Mouse (Mus musculus) small intestine, adult 2 months (tissue): Measurements from ENCODE around the gene Mtcl1. TPM values are rescaled to one million over a fixed set of nuclear protein-coding genes. Genes with fewer than 3 reads are reported as not detected.

Experiments
- H3K27ac ChIP-seq: fragments of 200-500 bp; 2 replicates; pipeline ENCODE4 v1.5.1; 2012; ENCODE audit warnings: low read depth, low read length, control low read depth, inconsistent platforms; ENCODE audit not compliant: insufficient read depth
- H3K27me3 ChIP-seq: fragments of 200-500 bp; 2 replicates; pipeline ENCODE4 v1.6.1; 2012; ENCODE audit warnings: mild to moderate bottlenecking, moderate library complexity, low read length, inconsistent platforms; ENCODE audit not compliant: control insufficient read depth, insufficient read depth
- H3K36me3 ChIP-seq: fragments of 200-500 bp; 2 replicates; pipeline ENCODE4 v1.6.1; 2012; ENCODE audit warnings: mild to moderate bottlenecking, low read length, control low read depth, inconsistent platforms; ENCODE audit not compliant: control insufficient read depth, insufficient read depth
- H3K4me1 ChIP-seq: fragments of 200-500 bp; 2 replicates; pipeline ENCODE4 v1.6.1; 2012; ENCODE audit warnings: low read length, inconsistent platforms, mixed read lengths; ENCODE audit not compliant: control insufficient read depth, insufficient read depth, insufficient read length
- H3K4me3 ChIP-seq: fragments of 200-500 bp; 2 replicates; pipeline ENCODE4 v1.5.1; 2012; ENCODE audit warnings: low read depth, mild to moderate bottlenecking, control low read depth, inconsistent platforms, low read length, moderate library complexity
- CTCF ChIP-seq: fragments of 200-500 bp; IDR thresholded peaks from 2 replicates; pipeline ENCODE4 v1.5.1; 2012; ENCODE audit warnings: low read depth, mild to moderate bottlenecking, control low read depth, inconsistent platforms, low read length, moderate library complexity, mixed read lengths; ENCODE audit not compliant: insufficient replicate concordance, insufficient read length; ENCODE audit errors: extremely low read depth
- POLR2A ChIP-seq: fragments of 200-500 bp; IDR thresholded peaks from 2 replicates; pipeline ENCODE4 v1.6.1; 2012; ENCODE audit warnings: low read depth, mild to moderate bottlenecking, control low read depth, inconsistent platforms, low read length, moderate library complexity
- WGBS: fragments of 180-500 bp; shearing (Covaris S2); methylation state at CpG from one replicate; pipeline ENCODE4 v1.1.7; 2018; 5-methylcytosine and 5-hydroxymethylcytosine counted together
- polyA plus RNA-seq: library from polyadenylated mRNA; depleted of rRNA; stranded (reverse); fragments of >200 nt; gene quantifications from 2 replicates; pipeline ENCODE4 v1.2.3, GENCODE M21; 2012

The Mtcl1 gene
- polyA plus RNA-seq, 1 experiment: 1.8 TPM

DNA sequence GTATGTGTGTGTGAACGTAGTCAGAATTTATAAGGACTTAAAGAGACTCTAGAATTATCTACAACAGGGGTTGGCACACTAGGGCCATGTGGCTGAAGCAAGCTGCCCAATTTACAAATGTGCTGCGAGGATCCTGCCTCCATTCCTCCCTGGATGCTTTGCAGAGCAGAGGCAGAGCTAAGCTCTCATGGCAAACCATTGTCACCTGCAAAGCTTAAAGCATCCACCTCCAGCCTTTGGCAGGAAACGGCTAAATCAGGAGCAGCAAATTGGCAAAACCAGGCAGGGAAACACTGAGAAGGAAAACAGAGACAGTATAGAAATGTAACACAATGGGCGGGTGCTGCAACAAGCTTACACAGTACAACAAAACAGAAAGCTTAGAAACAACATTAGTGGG, 61.2 kb downstream of the Mtcl1 start:
- Histone ChIP-seq H3K27me3 (no peaks in the 10 kb centered on the region), H3K27ac (no peak overlapping the region), H3K4me1 (no peaks in the 10 kb centered on the region), H3K4me3 (no peak overlapping the region), H3K36me3 (no peaks in the 10 kb centered on the region)
- TF ChIP-seq CTCF (no peak), POLR2A (no peak)
- WGBS: 85% methylated on average over 4 of the region's 4 CpGs

DNA sequence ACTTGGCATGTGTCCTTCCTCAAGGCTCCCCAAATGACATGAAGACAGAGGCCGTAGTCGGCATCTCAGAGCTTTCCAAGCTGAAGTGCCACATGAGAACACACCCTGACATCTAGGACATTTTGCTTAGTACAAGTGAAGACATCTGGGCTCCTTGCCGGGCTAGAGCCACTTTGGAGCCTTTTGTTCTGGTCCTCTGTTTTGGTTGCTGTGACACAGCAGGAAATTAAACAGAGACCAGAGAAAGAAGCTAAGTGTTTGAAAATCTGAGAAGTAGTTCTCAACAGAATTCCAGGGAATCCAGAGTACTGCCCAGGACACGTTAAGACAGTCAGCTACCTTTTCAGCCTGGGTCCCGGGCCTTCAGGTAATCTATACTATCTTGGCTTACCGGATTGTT, 68.2 kb downstream of the Mtcl1 start:
- Histone ChIP-seq H3K27me3 (no peaks in the 10 kb centered on the region), H3K4me1 (no peaks in the 10 kb centered on the region), H3K27ac (no peak overlapping the region), H3K36me3 (no peaks in the 10 kb centered on the region), H3K4me3 (no peak overlapping the region)
- 79% methylated on average over 6 of the region's 6 CpGs for WGBS
- TF ChIP-seq POLR2A (no peak), CTCF (no peak)

DNA sequence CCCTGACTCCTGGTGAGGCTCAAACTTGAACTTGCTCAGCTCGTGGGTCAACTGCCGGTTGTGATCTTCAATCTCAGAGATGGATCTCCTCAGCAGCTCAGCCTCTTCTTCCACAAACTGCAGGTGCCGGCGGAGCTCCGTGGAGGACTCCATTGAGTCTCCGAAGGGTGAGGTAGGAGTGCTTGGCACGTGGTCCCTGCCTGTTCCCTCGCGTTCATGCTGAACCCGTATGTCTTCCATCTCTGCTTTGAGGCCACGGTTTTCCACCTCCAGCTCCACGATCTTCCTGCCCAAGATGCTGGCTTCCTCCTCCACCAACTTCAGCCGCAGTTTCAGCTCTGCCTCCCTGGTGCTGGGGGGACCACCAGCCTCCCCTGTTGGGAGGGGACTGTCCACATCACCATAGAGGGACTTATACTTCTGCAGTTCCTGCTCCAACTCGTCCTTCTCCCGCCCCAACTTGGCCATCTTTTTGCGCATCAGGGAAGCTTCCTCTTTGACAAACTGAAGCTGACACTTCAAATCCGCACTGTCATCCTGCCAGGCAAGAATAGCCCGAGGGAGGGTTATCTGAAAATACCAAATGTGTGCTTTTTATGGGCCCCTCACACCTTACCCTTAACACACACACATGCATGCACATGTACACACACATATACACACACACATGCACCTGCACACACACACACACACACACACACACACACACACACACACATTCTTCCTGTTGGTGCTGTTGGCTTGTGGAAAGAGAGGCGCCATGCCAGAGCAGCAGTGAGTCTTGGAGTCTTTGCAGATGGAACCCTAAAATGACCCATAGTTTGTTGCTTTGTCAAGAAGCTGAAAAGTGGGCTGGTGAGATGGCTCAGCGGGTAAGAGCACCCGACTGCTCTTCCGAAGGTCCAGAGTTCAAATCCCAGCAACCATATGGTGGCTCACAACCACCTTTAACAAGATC, 69.4 kb downstream of the Mtcl1 start:
- WGBS: 88% methylated on average over 22 of the region's 22 CpGs
- no peak overlapping the region for H3K4me3 ChIP-seq
- TF ChIP-seq CTCF (no peak), POLR2A (no peak)
- no peaks in the 10 kb centered on the region for H3K27me3 ChIP-seq
- H3K27ac ChIP-seq: no peak overlapping the region
- H3K36me3 ChIP-seq: no peaks in the 10 kb centered on the region
- H3K4me1 ChIP-seq: no peaks in the 10 kb centered on the region

DNA sequence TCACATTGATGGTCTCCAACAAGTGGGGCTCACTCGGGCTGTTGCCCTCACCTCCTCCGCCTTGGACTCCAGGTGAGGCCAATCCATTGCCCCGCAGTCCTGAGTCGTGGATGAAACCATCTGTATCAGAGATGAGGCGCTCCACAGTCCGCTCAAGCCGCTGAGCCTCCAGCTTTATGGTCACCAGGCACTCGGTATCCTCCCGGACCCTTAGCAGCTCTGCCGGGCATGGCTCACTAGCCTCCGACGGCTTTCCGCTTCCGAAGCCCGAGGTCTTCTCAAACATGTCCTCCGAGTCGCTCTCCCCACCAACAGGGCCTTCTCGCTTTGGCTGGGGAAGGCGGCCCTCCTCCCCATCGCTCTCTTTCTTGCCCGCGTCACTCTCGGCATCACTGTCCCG, 70.2 kb downstream of the Mtcl1 start:
- WGBS: 95% methylated on average over 24 of the region's 24 CpGs
- H3K4me1 ChIP-seq: no peaks in the 10 kb centered on the region
- no peak for TF ChIP-seq POLR2A
- TF ChIP-seq CTCF: no peak
- H3K27me3 ChIP-seq: no peaks in the 10 kb centered on the region
- no peaks in the 10 kb centered on the region for H3K36me3 ChIP-seq
- no peak overlapping the region for H3K4me3 ChIP-seq
- H3K27ac ChIP-seq: no peak overlapping the region

DNA sequence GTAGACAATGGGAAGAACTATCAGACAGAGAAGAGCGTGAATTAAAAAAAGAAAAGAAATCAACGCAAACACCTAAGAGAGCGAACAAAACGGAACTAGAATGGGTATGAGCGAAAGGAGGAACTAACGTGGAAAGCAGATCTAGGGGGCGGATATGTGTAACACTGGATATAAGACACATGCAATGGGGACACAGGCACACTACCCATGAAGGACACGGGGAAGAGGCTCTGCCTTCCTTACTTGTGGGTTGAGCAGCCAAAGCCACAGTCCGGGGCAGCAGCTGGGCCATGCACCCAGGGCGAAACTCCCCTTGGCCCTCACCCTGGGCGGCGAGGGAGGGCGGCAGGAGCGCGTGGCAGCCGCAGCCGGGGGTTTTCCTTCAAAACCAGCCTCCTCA, 71.4 kb downstream of the Mtcl1 start:
- Histone ChIP-seq H3K4me3 (no peak overlapping the region), H3K4me1 (no peaks in the 10 kb centered on the region), H3K27ac (no peak overlapping the region), H3K36me3 (no peaks in the 10 kb centered on the region), H3K27me3 (no peaks in the 10 kb centered on the region)
- TF ChIP-seq POLR2A (no peak), CTCF (no peak)
- WGBS: 93% methylated on average over 17 of the region's 17 CpGs

DNA sequence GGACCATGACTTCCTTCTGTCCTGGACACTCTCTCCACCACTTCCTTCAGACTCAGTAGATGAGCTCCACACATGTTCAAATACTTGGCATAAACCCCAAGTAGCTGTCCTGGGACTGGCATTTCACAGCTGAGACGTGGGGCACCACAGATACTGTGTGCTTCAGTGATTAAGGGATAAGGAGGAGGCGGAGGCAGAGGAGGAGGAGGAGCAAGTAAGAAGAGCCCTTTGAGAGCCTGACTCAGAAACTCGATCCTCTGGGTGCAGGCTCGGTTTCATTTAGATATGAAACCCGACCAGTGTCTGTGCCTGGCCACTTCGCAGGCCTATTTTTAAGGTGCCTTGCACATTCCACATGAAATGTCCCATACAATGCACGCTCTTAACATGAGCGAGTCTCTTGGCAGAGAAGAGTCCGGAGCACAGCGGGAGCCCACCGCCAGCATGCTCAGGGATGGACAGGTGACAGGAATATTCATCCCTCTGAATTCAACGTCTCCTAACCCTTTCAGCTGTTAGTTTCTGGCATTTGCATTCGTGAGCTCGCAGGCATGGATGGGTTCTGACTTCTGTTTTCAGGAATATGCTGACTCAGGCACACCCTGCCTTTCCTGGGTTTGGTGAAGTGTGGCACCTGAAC, 74.8 kb downstream of the Mtcl1 start:
- TF ChIP-seq POLR2A (no peak), CTCF (no peak)
- H3K27me3 ChIP-seq: no peaks in the 10 kb centered on the region
- H3K36me3 ChIP-seq: no peaks in the 10 kb centered on the region
- 56% methylated on average over 14 of the region's 14 CpGs for WGBS
- H3K4me3 ChIP-seq: no peak overlapping the region
- H3K4me1 ChIP-seq: no peaks in the 10 kb centered on the region
- H3K27ac ChIP-seq: no peak overlapping the region

DNA sequence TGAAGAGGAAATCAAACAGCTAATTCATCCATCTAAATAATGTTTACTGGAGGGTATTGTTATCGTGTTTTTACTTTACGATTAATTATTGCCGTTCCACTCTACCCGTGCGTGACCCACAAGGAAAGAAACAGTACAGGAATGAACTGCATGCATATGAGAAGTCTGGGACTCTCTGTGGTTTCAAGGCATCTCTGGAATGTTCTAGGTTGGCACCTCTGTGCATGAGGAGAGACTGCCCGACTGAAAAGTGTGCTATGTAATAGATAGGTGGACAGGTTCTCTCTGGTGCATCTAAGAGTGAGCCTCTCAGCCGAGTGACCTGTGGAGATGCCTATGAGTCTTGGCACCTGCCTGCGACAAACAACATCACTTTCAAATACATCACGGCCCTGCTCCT, 78.7 kb downstream of the Mtcl1 start:
- 78% methylated on average over 9 of the region's 9 CpGs for WGBS
- TF ChIP-seq POLR2A: no peak
- TF ChIP-seq CTCF: no peak
- Histone ChIP-seq H3K36me3 (no peaks in the 10 kb centered on the region), H3K27ac (no peak overlapping the region), H3K4me1 (no peaks in the 10 kb centered on the region), H3K4me3 (no peak overlapping the region), H3K27me3 (no peaks in the 10 kb centered on the region)
